Mouse (Mus musculus): ENCODE data around the gene Dnmt3l. TPM values are rescaled to one million over a fixed set of nuclear protein-coding genes. Genes with fewer than 3 reads are reported as not detected.

Dnmt3l gene
- total and polyA plus RNA-seq, 2 experiments from 2014 or later, result not detected

GRCm38 (mm10) chr10:78042697-78043405 lies 1.1 kb downstream of the Dnmt3l start:
- ATAC-seq (ENCODE audit: low FRiP score) (peak; percentile 54; the same call in 1 of the 2 replicates), DNase-seq (ENCODE audit: low spot score) (no peak)
- TF ChIP-seq CTCF (IDR thresholded peaks at IDR 0.05), result no peak
- no peaks in the 10 kb centered on the region for H3K36me3 ChIP-seq (ENCODE audit: insufficient read depth, low read length)
- H3K9ac ChIP-seq (replicated peaks; ENCODE audit: low read length, poor library complexity, severe bottlenecking), result 0 out of 2 replicates have a peak overlapping the region, but pooled peaks have one; percentile 14
- no peak overlapping the region for H3K27ac ChIP-seq (ENCODE audit: low read depth, low read length)
- H3K27me3 ChIP-seq (ENCODE audit: insufficient read depth, low read length), result no peaks in the 10 kb centered on the region
- 59% methylated on average over 14 of the region's 14 CpGs for WGBS
- H3K4me2 ChIP-seq (ENCODE audit: low read depth, low read length, poor library complexity, severe bottlenecking), result peak overlapping the region; percentile 51
- H3K9me3 ChIP-seq (ENCODE audit: low read length), result no peaks in the 10 kb centered on the region
- H3K4me3 ChIP-seq (ENCODE audit: low read depth, low read length), result peak overlapping the region; percentile 28
- H3K4me1 ChIP-seq (ENCODE audit: insufficient read depth, low read length), result no peaks in the 10 kb centered on the region

- Histone ChIP-seq H3K4me3 (ENCODE audit: low read depth, low read length) (peak within 1 kb of the TSS; percentile 28), H3K27ac (ENCODE audit: low read depth, low read length) (no peak within 1 kb of the TSS), H3K36me3 (ENCODE audit: insufficient read depth, low read length) (no peaks in the 10 kb centered on the region), H3K9ac (replicated peaks; ENCODE audit: low read length, poor library complexity, severe bottlenecking) (0 out of 2 replicates have a peak within 1 kb of the TSS, but pooled peaks have one; percentile 14), H3K9me3 (ENCODE audit: low read length) (no peaks in the 10 kb centered on the region), H3K27me3 (ENCODE audit: insufficient read depth, low read length) (no peaks in the 10 kb centered on the region), H3K4me1 (ENCODE audit: insufficient read depth, low read length) (no peaks in the 10 kb centered on the region), H3K4me2 (ENCODE audit: low read depth, low read length, poor library complexity, severe bottlenecking) (peak within 1 kb of the TSS; percentile 51)
- DNase-seq (ENCODE audit: low spot score) (peak; percentile 50), ATAC-seq (ENCODE audit: low FRiP score) (peak; percentile 56; the same call in 1 of the 2 replicates)
- TF ChIP-seq CTCF (IDR thresholded peaks at IDR 0.05), result peak; percentile 81
- WGBS, result 3% methylated on average over 26 of the region's 27 CpGs
Measured at GRCm38 (mm10) chr10:78043406-78043836, 1.7 kb downstream of the Dnmt3l start, which contains the start of gene Aire. Aire (minus strand) TSS chr10:78043610.

DNA sequence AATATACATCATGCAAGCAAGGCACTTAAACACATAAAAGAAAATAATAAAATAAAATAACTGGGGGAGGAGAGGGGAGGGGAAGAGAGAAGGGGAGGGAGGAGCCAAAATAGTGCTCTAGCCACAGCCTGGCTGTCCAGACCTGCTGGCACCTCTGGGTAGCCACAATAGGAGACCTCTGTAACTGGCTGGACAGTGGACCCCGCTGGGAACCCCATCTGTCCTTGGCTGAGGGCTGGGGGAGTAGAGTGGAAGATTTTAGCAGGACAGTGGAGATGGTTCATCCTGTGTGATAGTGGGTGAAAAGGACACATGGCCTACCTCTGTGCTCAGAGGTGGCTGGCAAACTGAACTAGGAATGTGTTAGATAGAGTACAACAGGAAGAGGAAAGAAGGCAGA lies 2.8 kb downstream of the Dnmt3l start:
- H3K4me2 ChIP-seq (ENCODE audit: low read depth, low read length, poor library complexity, severe bottlenecking), result no peak overlapping the region
- no peak for ATAC-seq (ENCODE audit: low FRiP score)
- WGBS, result 73% methylated on average over 1 of the region's 1 CpGs

DNA sequence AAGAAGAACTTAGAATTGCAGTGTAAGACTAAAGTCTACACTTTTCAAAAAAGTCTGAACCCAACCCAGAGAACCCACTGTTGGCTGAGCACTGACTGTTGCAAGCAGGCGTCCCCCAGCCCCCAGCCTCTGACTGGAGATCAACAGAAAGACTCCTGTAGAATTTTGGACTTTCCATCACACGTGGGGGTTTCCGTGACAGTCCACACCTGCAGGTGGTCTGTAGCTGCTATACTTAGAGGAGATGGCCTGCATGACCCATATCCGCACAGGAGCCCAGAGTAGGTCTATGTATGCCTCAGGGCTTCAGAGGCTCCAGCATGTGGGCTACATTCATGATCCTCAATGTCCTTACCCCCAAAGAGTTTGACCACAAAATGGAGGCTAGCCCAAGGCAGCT lies 4.6 kb downstream of the Dnmt3l start:
- Histone ChIP-seq H3K4me3 (ENCODE audit: low read depth, low read length) (no peak overlapping the region), H3K9ac (replicated peaks; ENCODE audit: low read length, poor library complexity, severe bottlenecking) (no peak overlapping the region), H3K36me3 (ENCODE audit: insufficient read depth, low read length) (no peaks in the 10 kb centered on the region), H3K27ac (ENCODE audit: low read depth, low read length) (no peak overlapping the region), H3K4me2 (ENCODE audit: low read depth, low read length, poor library complexity, severe bottlenecking) (no peak overlapping the region), H3K4me1 (ENCODE audit: insufficient read depth, low read length) (no peaks in the 10 kb centered on the region), H3K9me3 (ENCODE audit: low read length) (no peaks in the 10 kb centered on the region), H3K27me3 (ENCODE audit: insufficient read depth, low read length) (no peaks in the 10 kb centered on the region)
- WGBS, result 87% methylated on average over 4 of the region's 4 CpGs
- ATAC-seq (ENCODE audit: low FRiP score) (no peak), DNase-seq (ENCODE audit: low spot score) (no peak)
- TF ChIP-seq CTCF (IDR thresholded peaks at IDR 0.05), result no peak

More for the DNA sequence above, 2.8 kb downstream of the Dnmt3l start:
- H3K9me3 ChIP-seq (ENCODE audit: low read length), result no peaks in the 10 kb centered on the region
- no peak for DNase-seq (ENCODE audit: low spot score)
- H3K27ac ChIP-seq (ENCODE audit: low read depth, low read length), result no peak overlapping the region
- H3K36me3 ChIP-seq (ENCODE audit: insufficient read depth, low read length), result no peaks in the 10 kb centered on the region
- TF ChIP-seq CTCF (IDR thresholded peaks at IDR 0.05), result no peak
- H3K9ac ChIP-seq (replicated peaks; ENCODE audit: low read length, poor library complexity, severe bottlenecking), result no peak overlapping the region
- H3K4me3 ChIP-seq (ENCODE audit: low read depth, low read length), result no peak overlapping the region
- H3K4me1 ChIP-seq (ENCODE audit: insufficient read depth, low read length), result no peaks in the 10 kb centered on the region
- no peaks in the 10 kb centered on the region for H3K27me3 ChIP-seq (ENCODE audit: insufficient read depth, low read length)

DNA sequence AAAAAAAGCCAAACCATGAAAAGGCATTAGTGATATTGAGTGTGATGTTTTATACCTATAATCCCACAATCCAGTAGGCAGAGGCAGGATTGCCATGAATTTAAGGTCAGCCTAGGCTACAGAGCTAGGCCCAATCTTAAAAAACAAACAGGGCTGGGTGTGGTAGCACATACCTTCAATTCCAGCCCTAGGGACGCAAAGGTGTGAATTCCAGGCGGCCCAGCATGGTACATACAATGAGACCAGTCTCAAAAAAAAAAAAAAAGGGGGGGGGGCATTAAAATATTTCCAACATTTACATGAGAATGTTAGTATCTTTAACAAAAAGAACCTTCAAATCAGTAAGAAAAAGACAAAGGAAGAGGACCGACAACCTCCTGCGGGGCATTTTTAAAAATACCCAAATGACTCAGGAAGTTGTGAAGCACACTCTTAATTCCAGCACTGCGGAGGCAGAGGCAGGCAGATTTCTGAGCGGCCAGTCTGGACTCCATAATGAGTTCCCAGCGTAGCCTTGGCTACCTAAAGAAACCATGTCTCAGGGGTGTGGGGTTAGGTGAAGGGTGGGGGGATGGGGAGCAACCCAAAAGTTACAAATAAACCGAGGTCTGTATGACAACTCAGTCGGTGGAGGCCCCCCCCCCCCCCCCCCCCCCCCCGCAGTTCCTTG lies 6.4 kb downstream of the Dnmt3l start:
- Histone ChIP-seq H3K4me1 (ENCODE audit: insufficient read depth, low read length) (no peaks in the 10 kb centered on the region), H3K36me3 (ENCODE audit: insufficient read depth, low read length) (no peaks in the 10 kb centered on the region), H3K27me3 (ENCODE audit: insufficient read depth, low read length) (no peaks in the 10 kb centered on the region), H3K27ac (ENCODE audit: low read depth, low read length) (no peak overlapping the region), H3K9ac (replicated peaks; ENCODE audit: low read length, poor library complexity, severe bottlenecking) (no peak overlapping the region), H3K4me3 (ENCODE audit: low read depth, low read length) (no peak overlapping the region), H3K4me2 (ENCODE audit: low read depth, low read length, poor library complexity, severe bottlenecking) (no peak overlapping the region), H3K9me3 (ENCODE audit: low read length) (no peaks in the 10 kb centered on the region)
- no peak for TF ChIP-seq CTCF (IDR thresholded peaks at IDR 0.05)
- ATAC-seq (ENCODE audit: low FRiP score) (no peak), DNase-seq (ENCODE audit: low spot score) (no peak)
- 90% methylated on average over 9 of the region's 10 CpGs for WGBS

- TF ChIP-seq CTCF (IDR thresholded peaks at IDR 0.05), result no peak
Measured at GRCm38 (mm10) chr10:78049519-78050035, 7.8 kb downstream of the Dnmt3l start.

More at GRCm38 (mm10) chr10:78049519-78050035, 7.8 kb downstream of the Dnmt3l start:
- no peaks in the 10 kb centered on the region for H3K27me3 ChIP-seq (ENCODE audit: insufficient read depth, low read length)
- H3K9ac ChIP-seq (replicated peaks; ENCODE audit: low read length, poor library complexity, severe bottlenecking), result no peak overlapping the region
- no peak overlapping the region for H3K27ac ChIP-seq (ENCODE audit: low read depth, low read length)
- WGBS, result 60% methylated on average over 11 of the region's 11 CpGs
- H3K9me3 ChIP-seq (ENCODE audit: low read length), result no peaks in the 10 kb centered on the region
- no peak for ATAC-seq (ENCODE audit: low FRiP score)
- no peak for DNase-seq (ENCODE audit: low spot score)
- no peak overlapping the region for H3K4me3 ChIP-seq (ENCODE audit: low read depth, low read length)
- no peaks in the 10 kb centered on the region for H3K4me1 ChIP-seq (ENCODE audit: insufficient read depth, low read length)
- H3K36me3 ChIP-seq (ENCODE audit: insufficient read depth, low read length), result no peaks in the 10 kb centered on the region
- H3K4me2 ChIP-seq (ENCODE audit: low read depth, low read length, poor library complexity, severe bottlenecking), result no peak overlapping the region
